Mouse (Mus musculus) embryonic facial prominence, embryonic 15.5 days (tissue): Measurements from ENCODE around the gene Pacrg. TPM values are rescaled to one million over a fixed set of nuclear protein-coding genes. Genes with fewer than 3 reads are reported as not detected.
A peak's percentile ranks its signal among the peaks of the same experiment; 100 is the strongest.

ENCODE experiments used
- ATAC-seq: fragments of 200-750 bp; cut with Nextera tagmentation; 2 replicates; pipeline ENCODE4 v1.8.0; 2017; ENCODE audit warnings: low read depth, moderate TSS enrichment; ENCODE audit not compliant: insufficient number of reproducible peaks, low FRiP score, low TSS enrichment
- H3K27ac ChIP-seq: fragments of 300-500 bp; sonication (generic); replicated peaks from 2 replicates; pipeline ENCODE4 v1.5.1; 2015; ENCODE audit warnings: mild to moderate bottlenecking, inconsistent platforms
- H3K27me3 ChIP-seq: fragments of 300-500 bp; sonication (generic); 2 replicates; pipeline ENCODE4 v1.6.1; 2015; ENCODE audit warnings: inconsistent platforms
- H3K36me3 ChIP-seq: fragments of 300-500 bp; sonication (generic); 2 replicates; pipeline ENCODE4 v1.6.1; 2015; ENCODE audit warnings: mild to moderate bottlenecking, inconsistent platforms
- H3K4me1 ChIP-seq: fragments of 300-500 bp; sonication (generic); 2 replicates; pipeline ENCODE4 v1.6.1; 2015; ENCODE audit warnings: inconsistent platforms
- H3K4me2 ChIP-seq: fragments of 300-500 bp; sonication (generic); replicated peaks from 2 replicates; pipeline ENCODE4 v1.6.1; 2015; ENCODE audit warnings: mild to moderate bottlenecking, inconsistent platforms
- H3K4me3 ChIP-seq: fragments of 300-500 bp; sonication (generic); replicated peaks from 2 replicates; pipeline ENCODE4 v1.5.1; 2015; ENCODE audit warnings: mild to moderate bottlenecking, inconsistent platforms
- H3K9ac ChIP-seq: fragments of 300-500 bp; sonication (generic); 2 replicates; pipeline ENCODE4 v1.6.1; 2015; ENCODE audit warnings: inconsistent platforms
- H3K9me3 ChIP-seq: fragments of 300-500 bp; sonication (generic); replicated peaks from 2 replicates; pipeline ENCODE4 v1.6.1; 2016; ENCODE audit warnings: inconsistent platforms
- WGBS: fragments of 180-500 bp; shearing (Covaris S2); methylation state at CpG from one replicate; pipeline ENCODE4 v1.1.7; 2015; 5-methylcytosine and 5-hydroxymethylcytosine counted together
- polyA plus RNA-seq: library from polyadenylated mRNA; unstranded; fragments of >200 nt; fragmentation: Nextera tagmentation; extraction: Ambion mirVana; gene quantifications from 2 replicates; pipeline ENCODE4 v1.2.1, GENCODE M21; 2015

The Pacrg gene
- 3.9 and 5.4 TPM in 2 replicates for polyA plus RNA-seq

- H3K27me3 ChIP-seq: no peaks in the 10 kb centered on the region
- WGBS: under 1% methylated on average over 46 of the region's 58 CpGs
- H3K9ac ChIP-seq: peak within 1 kb of the TSS; percentile 50
- no peaks in the 10 kb centered on the region for H3K4me1 ChIP-seq
- ATAC-seq: peak; percentile 96
- H3K9me3 ChIP-seq: no peaks in the 10 kb centered on the region
- peak within 1 kb of the TSS; percentile 76 for H3K4me3 ChIP-seq
- peak within 1 kb of the TSS; percentile 73 for H3K4me2 ChIP-seq
- H3K36me3 ChIP-seq: no peaks in the 10 kb centered on the region
- H3K27ac ChIP-seq: no peak within 1 kb of the TSS
These were observed at the start of gene Pacrg, which contains the start of gene Prkn for GRCm38 (mm10) chr17:10840148-10840707. Gene Pacrg, minus strand, starts transcription at chr17:10840311. Gene Prkn, plus strand, starts transcription at chr17:10840384.

GRCm38 (mm10) chr17:10887924-10888323 lies 47.8 kb upstream of the Pacrg start:
- Histone ChIP-seq H3K4me1 (no peaks in the 10 kb centered on the region), H3K4me3 (no peak overlapping the region), H3K9ac (no peak overlapping the region), H3K36me3 (no peaks in the 10 kb centered on the region), H3K9me3 (no peaks in the 10 kb centered on the region), H3K4me2 (no peak overlapping the region), H3K27ac (no peak overlapping the region), H3K27me3 (no peaks in the 10 kb centered on the region)
- no peak for ATAC-seq
- 38% methylated on average over 4 of the region's 4 CpGs for WGBS

- H3K9me3 ChIP-seq: no peaks in the 10 kb centered on the region
- WGBS: 89% methylated on average over 1 of the region's 1 CpGs
- H3K27me3 ChIP-seq: no peaks in the 10 kb centered on the region
- H3K27ac ChIP-seq: no peak overlapping the region
- no peak overlapping the region for H3K9ac ChIP-seq
- no peak for ATAC-seq
- no peaks in the 10 kb centered on the region for H3K36me3 ChIP-seq
- no peak overlapping the region for H3K4me3 ChIP-seq
- H3K4me2 ChIP-seq: no peak overlapping the region
- H3K4me1 ChIP-seq: no peaks in the 10 kb centered on the region
These were observed 42.1 kb upstream of the Pacrg start for GRCm38 (mm10) chr17:10882260-10882659.

GRCm38 (mm10) chr17:10878986-10879385 lies 38.9 kb upstream of the Pacrg start:
- WGBS: 81% methylated on average over 5 of the region's 5 CpGs
- no peak overlapping the region for H3K27ac ChIP-seq
- no peak for ATAC-seq
- no peaks in the 10 kb centered on the region for H3K27me3 ChIP-seq
- no peak overlapping the region for H3K4me2 ChIP-seq
- H3K9ac ChIP-seq: no peak overlapping the region
- H3K9me3 ChIP-seq: no peaks in the 10 kb centered on the region
- no peak overlapping the region for H3K4me3 ChIP-seq
- H3K4me1 ChIP-seq: no peaks in the 10 kb centered on the region
- no peaks in the 10 kb centered on the region for H3K36me3 ChIP-seq

GRCm38 (mm10) chr17:10874208-10875187 lies 34.4 kb upstream of the Pacrg start:
- H3K9me3 ChIP-seq: no peaks in the 10 kb centered on the region
- no peak overlapping the region for H3K27ac ChIP-seq
- H3K4me2 ChIP-seq: no peak overlapping the region
- H3K4me1 ChIP-seq: no peaks in the 10 kb centered on the region
- no peaks in the 10 kb centered on the region for H3K36me3 ChIP-seq
- H3K4me3 ChIP-seq: no peak overlapping the region
- no peak overlapping the region for H3K9ac ChIP-seq
- no peak for ATAC-seq
- H3K27me3 ChIP-seq: no peaks in the 10 kb centered on the region
- WGBS: 72% methylated on average over 7 of the region's 7 CpGs

- no peaks in the 10 kb centered on the region for H3K9me3 ChIP-seq
- H3K9ac ChIP-seq: no peak overlapping the region
- WGBS: 84% methylated on average over 3 of the region's 3 CpGs
- ATAC-seq: no peak
- H3K27me3 ChIP-seq: no peaks in the 10 kb centered on the region
- no peak overlapping the region for H3K4me3 ChIP-seq
- no peaks in the 10 kb centered on the region for H3K4me1 ChIP-seq
- H3K36me3 ChIP-seq: no peaks in the 10 kb centered on the region
- no peak overlapping the region for H3K27ac ChIP-seq
- H3K4me2 ChIP-seq: no peak overlapping the region
These were observed 14.1 kb upstream of the Pacrg start for GRCm38 (mm10) chr17:10854207-10854606.

GRCm38 (mm10) chr17:10840731-10841201 lies 655 bp upstream of the Pacrg start:
- WGBS: 4% methylated on average over 20 of the region's 20 CpGs
- H3K4me2 ChIP-seq: peak overlapping the region; percentile 73
- peak overlapping the region; percentile 50 for H3K9ac ChIP-seq
- no peak; the same call in 1 of the 2 replicates for ATAC-seq
- no peaks in the 10 kb centered on the region for H3K4me1 ChIP-seq
- H3K4me3 ChIP-seq: peak overlapping the region; percentile 76
- H3K36me3 ChIP-seq: no peaks in the 10 kb centered on the region
- H3K27me3 ChIP-seq: no peaks in the 10 kb centered on the region
- no peak overlapping the region for H3K27ac ChIP-seq
- no peaks in the 10 kb centered on the region for H3K9me3 ChIP-seq

- no peak overlapping the region for H3K4me2 ChIP-seq
- 75% methylated on average over 4 of the region's 4 CpGs for WGBS
- no peak overlapping the region for H3K9ac ChIP-seq
- ATAC-seq: no peak
- no peaks in the 10 kb centered on the region for H3K4me1 ChIP-seq
- H3K36me3 ChIP-seq: no peaks in the 10 kb centered on the region
- H3K9me3 ChIP-seq: no peaks in the 10 kb centered on the region
- no peak overlapping the region for H3K27ac ChIP-seq
- no peaks in the 10 kb centered on the region for H3K27me3 ChIP-seq
- no peak overlapping the region for H3K4me3 ChIP-seq
These were observed 21.1 kb downstream of the Pacrg start for GRCm38 (mm10) chr17:10818971-10819370.

- Histone ChIP-seq H3K9ac (no peak overlapping the region), H3K36me3 (no peaks in the 10 kb centered on the region), H3K4me2 (no peak overlapping the region), H3K4me3 (no peak overlapping the region), H3K27ac (no peak overlapping the region), H3K27me3 (no peaks in the 10 kb centered on the region), H3K9me3 (no peaks in the 10 kb centered on the region), H3K4me1 (no peaks in the 10 kb centered on the region)
- no peak for ATAC-seq
- 65% methylated on average over 2 of the region's 2 CpGs for WGBS
These were observed 31.5 kb downstream of the Pacrg start for GRCm38 (mm10) chr17:10808571-10808970.

GRCm38 (mm10) chr17:10807261-10807998 lies 32.7 kb downstream of the Pacrg start:
- no peak for ATAC-seq
- 78% methylated on average over 13 of the region's 13 CpGs for WGBS
- Histone ChIP-seq H3K36me3 (no peaks in the 10 kb centered on the region), H3K4me1 (no peaks in the 10 kb centered on the region), H3K9me3 (no peaks in the 10 kb centered on the region), H3K27me3 (no peaks in the 10 kb centered on the region), H3K4me3 (no peak overlapping the region), H3K9ac (no peak overlapping the region), H3K27ac (no peak overlapping the region), H3K4me2 (no peak overlapping the region)

- Histone ChIP-seq H3K27me3 (no peaks in the 10 kb centered on the region), H3K4me1 (no peaks in the 10 kb centered on the region), H3K4me2 (no peak overlapping the region), H3K9me3 (no peaks in the 10 kb centered on the region), H3K27ac (no peak overlapping the region), H3K9ac (no peak overlapping the region), H3K4me3 (no peak overlapping the region), H3K36me3 (no peaks in the 10 kb centered on the region)
- WGBS: 59% methylated on average over 4 of the region's 4 CpGs
- ATAC-seq: no peak
These were observed 33.4 kb downstream of the Pacrg start for GRCm38 (mm10) chr17:10806692-10807091.
